Mouse (Mus musculus): Measurements from ENCODE around the gene Plekhg1. TPM values are rescaled to one million over a fixed set of nuclear protein-coding genes. Genes with fewer than 3 reads are reported as not detected.

Gene Plekhg1
- polyA plus RNA-seq, 1 experiment from 2014 or later = 9.1 TPM

GRCm38 (mm10) chr10:3949306-3949705 is 209.1 kb downstream of the Plekhg1 start:
- Histone ChIP-seq H3K4me3 (replicated peaks; ENCODE audit: low read length) (no peak overlapping the region), H3K4me1 (replicated peaks; ENCODE audit: control insufficient read depth, insufficient read depth, low read length) (no peaks in the 10 kb centered on the region), H3K27ac (no peak overlapping the region), H3K9me3 (ENCODE audit: control insufficient read depth, low read length) (no peaks in the 10 kb centered on the region), H3K36me3 (replicated peaks; ENCODE audit: control insufficient read depth, insufficient read depth) (no peaks in the 10 kb centered on the region; the same call in 1 of the 2 replicates), H3K9ac (no peak overlapping the region), H3K27me3 (ENCODE audit: control insufficient read depth, insufficient read depth, low read length) (no peaks in the 10 kb centered on the region), H3K4me2 (replicated peaks) (no peak overlapping the region)
- 90% methylated on average over 6 of the region's 6 CpGs for WGBS
- no peak for ATAC-seq (ENCODE audit: low FRiP score)
- no peak for DNase-seq (ENCODE audit: low spot score)

- Histone ChIP-seq H3K9me3 (ENCODE audit: control insufficient read depth, low read length) (no peaks in the 10 kb centered on the region), H3K27ac (no peak overlapping the region), H3K9ac (no peak overlapping the region), H3K4me2 (replicated peaks) (no peak overlapping the region), H3K4me3 (replicated peaks; ENCODE audit: low read length) (no peak overlapping the region), H3K27me3 (ENCODE audit: control insufficient read depth, insufficient read depth, low read length) (no peaks in the 10 kb centered on the region), H3K4me1 (replicated peaks; ENCODE audit: control insufficient read depth, insufficient read depth, low read length) (no peaks in the 10 kb centered on the region), H3K36me3 (replicated peaks; ENCODE audit: control insufficient read depth, insufficient read depth) (peaks cover 5% of the 10 kb centered on the region; the same call in 1 of the 2 replicates)
- ATAC-seq (ENCODE audit: low FRiP score) (no peak), DNase-seq (ENCODE audit: low spot score) (no peak)
- 93% methylated on average over 22 of the region's 22 CpGs for WGBS
Measured at GRCm38 (mm10) chr10:3956471-3956870, 216.3 kb downstream of the Plekhg1 start.

- no peak for DNase-seq (ENCODE audit: low spot score)
- 71% methylated on average over 5 of the region's 5 CpGs for WGBS
- Histone ChIP-seq H3K9ac (no peak overlapping the region), H3K27me3 (ENCODE audit: control insufficient read depth, insufficient read depth, low read length) (no peaks in the 10 kb centered on the region), H3K36me3 (replicated peaks; ENCODE audit: control insufficient read depth, insufficient read depth) (peaks cover 5% of the 10 kb centered on the region; the same call in 1 of the 2 replicates), H3K4me3 (replicated peaks; ENCODE audit: low read length) (no peak overlapping the region), H3K9me3 (ENCODE audit: control insufficient read depth, low read length) (no peaks in the 10 kb centered on the region), H3K4me2 (replicated peaks) (no peak overlapping the region), H3K4me1 (replicated peaks; ENCODE audit: control insufficient read depth, insufficient read depth, low read length) (no peaks in the 10 kb centered on the region), H3K27ac (no peak overlapping the region)
- no peak for ATAC-seq (ENCODE audit: low FRiP score)
Measured at GRCm38 (mm10) chr10:3958591-3958990, 218.4 kb downstream of the Plekhg1 start.

- 82% methylated on average over 3 of the region's 3 CpGs for WGBS
- no peak for DNase-seq (ENCODE audit: low spot score)
- H3K9ac ChIP-seq = no peak overlapping the region
Measured at GRCm38 (mm10) chr10:3969026-3969425, 228.9 kb downstream of the Plekhg1 start.

GRCm38 (mm10) chr10:3972237-3972636 is 232.1 kb downstream of the Plekhg1 start:
- Histone ChIP-seq H3K36me3 (replicated peaks; ENCODE audit: control insufficient read depth, insufficient read depth) (no peaks in the 10 kb centered on the region), H3K4me3 (replicated peaks; ENCODE audit: low read length) (no peak overlapping the region), H3K9me3 (ENCODE audit: control insufficient read depth, low read length) (no peaks in the 10 kb centered on the region), H3K27ac (no peak overlapping the region), H3K9ac (no peak overlapping the region), H3K27me3 (ENCODE audit: control insufficient read depth, insufficient read depth, low read length) (no peaks in the 10 kb centered on the region), H3K4me1 (replicated peaks; ENCODE audit: control insufficient read depth, insufficient read depth, low read length) (peaks cover 9% of the 10 kb centered on the region), H3K4me2 (replicated peaks) (peak overlapping the region; percentile 89; the same call in 1 of the 2 replicates)
- WGBS = 92% methylated on average over 9 of the region's 9 CpGs
- ATAC-seq (ENCODE audit: low FRiP score) (no peak), DNase-seq (ENCODE audit: low spot score) (no peak)

More at GRCm38 (mm10) chr10:3969026-3969425, 228.9 kb downstream of the Plekhg1 start:
- Histone ChIP-seq H3K36me3 (replicated peaks; ENCODE audit: control insufficient read depth, insufficient read depth) (no peaks in the 10 kb centered on the region), H3K9me3 (ENCODE audit: control insufficient read depth, low read length) (no peaks in the 10 kb centered on the region), H3K27me3 (ENCODE audit: control insufficient read depth, insufficient read depth, low read length) (no peaks in the 10 kb centered on the region), H3K27ac (no peak overlapping the region), H3K4me3 (replicated peaks; ENCODE audit: low read length) (no peak overlapping the region), H3K4me1 (replicated peaks; ENCODE audit: control insufficient read depth, insufficient read depth, low read length) (peaks cover 6% of the 10 kb centered on the region), H3K4me2 (replicated peaks) (no peak overlapping the region)
- ATAC-seq (ENCODE audit: low FRiP score) = no peak

GRCm38 (mm10) chr10:3972981-3973588 is 232.9 kb downstream of the Plekhg1 start, which contains the start of gene Mthfd1l:
Gene Mthfd1l (plus strand): TSS chr10:3973118.
- H3K4me1 ChIP-seq (replicated peaks; ENCODE audit: control insufficient read depth, insufficient read depth, low read length) = peaks cover 9% of the 10 kb centered on the region
- peak within 1 kb of the TSS; percentile 89 for H3K4me2 ChIP-seq (replicated peaks)
- peak within 1 kb of the TSS; percentile 71 for H3K4me3 ChIP-seq (replicated peaks; ENCODE audit: low read length)
- under 1% methylated on average over 39 of the region's 40 CpGs for WGBS
- no peaks in the 10 kb centered on the region for H3K9me3 ChIP-seq (ENCODE audit: control insufficient read depth, low read length)
- no peaks in the 10 kb centered on the region for H3K27me3 ChIP-seq (ENCODE audit: control insufficient read depth, insufficient read depth, low read length)
- no peaks in the 10 kb centered on the region for H3K36me3 ChIP-seq (replicated peaks; ENCODE audit: control insufficient read depth, insufficient read depth)
- peak within 1 kb of the TSS; percentile 75 for H3K9ac ChIP-seq
- peak; percentile 74 for DNase-seq (ENCODE audit: low spot score)
- ATAC-seq (ENCODE audit: low FRiP score) = peak; percentile 82
- peak within 1 kb of the TSS; percentile 84 for H3K27ac ChIP-seq

GRCm38 (mm10) chr10:3973589-3974070 is 233.5 kb downstream of the Plekhg1 start:
- Histone ChIP-seq H3K4me2 (replicated peaks) (peak overlapping the region; percentile 89), H3K4me3 (replicated peaks; ENCODE audit: low read length) (peak overlapping the region; percentile 71), H3K36me3 (replicated peaks; ENCODE audit: control insufficient read depth, insufficient read depth) (no peaks in the 10 kb centered on the region), H3K4me1 (replicated peaks; ENCODE audit: control insufficient read depth, insufficient read depth, low read length) (peaks cover 9% of the 10 kb centered on the region), H3K27ac (peak overlapping the region; percentile 84), H3K27me3 (ENCODE audit: control insufficient read depth, insufficient read depth, low read length) (no peaks in the 10 kb centered on the region), H3K9me3 (ENCODE audit: control insufficient read depth, low read length) (no peaks in the 10 kb centered on the region), H3K9ac (peak overlapping the region; percentile 75)
- ATAC-seq (ENCODE audit: low FRiP score) (peak; percentile 92), DNase-seq (ENCODE audit: low spot score) (peak; percentile 79)
- under 1% methylated on average over 34 of the region's 39 CpGs for WGBS

GRCm38 (mm10) chr10:3974380-3974779 is 234.2 kb downstream of the Plekhg1 start:
- 82% methylated on average over 3 of the region's 3 CpGs for WGBS
- peak overlapping the region; percentile 89 for H3K4me2 ChIP-seq (replicated peaks)

GRCm38 (mm10) chr10:3975898-3976622 is 235.9 kb downstream of the Plekhg1 start:
- no peak for DNase-seq (ENCODE audit: low spot score)
- Histone ChIP-seq H3K36me3 (replicated peaks; ENCODE audit: control insufficient read depth, insufficient read depth) (no peaks in the 10 kb centered on the region), H3K4me3 (replicated peaks; ENCODE audit: low read length) (no peak overlapping the region), H3K4me2 (replicated peaks) (no peak overlapping the region), H3K4me1 (replicated peaks; ENCODE audit: control insufficient read depth, insufficient read depth, low read length) (peaks cover 9% of the 10 kb centered on the region), H3K27ac (no peak overlapping the region), H3K9ac (no peak overlapping the region), H3K9me3 (ENCODE audit: control insufficient read depth, low read length) (no peaks in the 10 kb centered on the region), H3K27me3 (ENCODE audit: control insufficient read depth, insufficient read depth, low read length) (no peaks in the 10 kb centered on the region)
- 83% methylated on average over 6 of the region's 6 CpGs for WGBS
- no peak for ATAC-seq (ENCODE audit: low FRiP score)

More at GRCm38 (mm10) chr10:3974380-3974779, 234.2 kb downstream of the Plekhg1 start:
- ATAC-seq (ENCODE audit: low FRiP score) (no peak), DNase-seq (ENCODE audit: low spot score) (no peak)
- Histone ChIP-seq H3K4me1 (replicated peaks; ENCODE audit: control insufficient read depth, insufficient read depth, low read length) (peaks cover 9% of the 10 kb centered on the region), H3K9me3 (ENCODE audit: control insufficient read depth, low read length) (no peaks in the 10 kb centered on the region), H3K9ac (0 out of 2 replicates have a peak overlapping the region, but pooled peaks have one; percentile 75), H3K27me3 (ENCODE audit: control insufficient read depth, insufficient read depth, low read length) (no peaks in the 10 kb centered on the region), H3K36me3 (replicated peaks; ENCODE audit: control insufficient read depth, insufficient read depth) (no peaks in the 10 kb centered on the region), H3K4me3 (replicated peaks; ENCODE audit: low read length) (no peak overlapping the region), H3K27ac (no peak overlapping the region)

All from hindbrain, embryonic 14.5 days (tissue).